Mouse (Mus musculus) right cerebral cortex, adult 2 months (tissue): ENCODE measurements around the gene Sik1.

Experiments
- DNase-seq, 2 experiments: peaks; one replicate each; pipeline ENCODE4 v3.0.0; 2021 to 2022; ENCODE audit warnings: low spot score in 2 of 2

Sik1 gene

DNA sequence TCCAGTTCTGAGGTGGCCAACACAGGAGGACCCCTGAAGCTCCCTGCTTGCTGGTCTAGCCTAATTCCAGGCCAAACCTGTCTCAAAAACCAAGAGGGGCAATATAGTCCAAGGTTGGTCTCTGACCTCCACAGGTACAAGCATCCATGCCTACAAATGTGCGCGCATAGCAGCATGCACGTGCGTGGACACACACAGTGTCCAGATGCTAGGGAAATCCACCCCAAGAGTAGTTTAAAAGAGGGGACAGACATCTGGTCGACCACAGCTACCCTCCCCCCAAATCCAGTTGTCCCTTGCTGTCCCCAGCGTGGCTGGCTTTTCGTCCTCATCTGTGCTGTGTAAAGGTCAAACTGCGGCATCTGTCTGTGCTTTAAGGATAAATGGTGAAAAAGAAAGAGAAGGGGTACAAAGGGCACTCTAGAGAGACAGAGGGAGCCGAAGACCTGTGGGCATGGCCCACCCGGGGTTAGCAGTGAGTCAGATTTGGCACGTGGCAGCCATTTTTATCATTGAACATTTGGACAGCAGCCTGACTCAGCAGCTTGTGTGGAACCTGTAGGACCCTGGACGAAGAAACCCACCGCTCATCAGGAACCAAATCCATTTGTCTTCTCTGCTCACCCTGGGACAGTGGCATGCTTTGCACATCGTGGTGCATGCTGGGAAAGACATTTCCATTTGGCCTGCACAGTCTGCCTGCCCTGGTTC is 23.6 kb downstream of the Sik1 start:
- DNase-seq: no peak

DNA sequence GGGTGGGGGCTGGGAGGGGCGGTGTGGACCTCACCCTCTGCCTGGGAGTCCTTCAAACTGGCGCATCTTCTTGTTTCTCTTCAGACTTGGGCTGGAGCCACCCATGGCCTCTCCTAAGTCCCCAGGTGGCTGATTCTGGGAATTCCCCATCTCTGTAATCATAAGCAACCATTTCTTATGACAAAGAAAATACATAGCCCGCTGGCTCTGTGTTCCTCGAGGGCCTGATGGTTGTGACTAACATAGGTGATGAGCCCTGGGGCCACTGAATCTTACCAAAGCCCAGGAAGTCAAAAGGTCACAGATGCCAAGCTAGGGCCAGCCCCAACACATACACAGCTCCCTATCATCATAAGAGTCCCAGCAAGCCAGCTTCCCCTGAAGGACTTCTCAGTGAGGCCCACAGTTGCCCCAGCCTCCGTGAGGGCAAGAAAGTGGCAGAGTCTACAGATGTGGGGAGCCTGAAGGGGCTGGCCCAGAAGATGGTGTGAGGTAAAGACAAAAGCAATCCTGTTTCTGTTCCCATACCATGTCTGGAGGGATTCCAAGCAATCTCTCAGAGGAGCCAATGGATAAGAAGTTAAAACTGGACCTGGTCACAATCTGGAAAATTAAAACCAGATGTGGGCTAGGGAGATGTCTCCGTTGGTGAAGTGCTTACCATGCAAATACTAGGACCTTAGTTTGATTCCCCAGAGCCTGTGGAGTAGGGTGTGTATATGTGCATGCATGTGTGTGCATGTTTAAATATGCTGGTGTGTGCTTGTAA is 24.3 kb downstream of the Sik1 start:
- no peak for DNase-seq

- no peak for DNase-seq
These were observed 25.0 kb downstream of the Sik1 start for GRCm38 (mm10) chr17:31830506-31831075.

- no peak for DNase-seq
These were observed 26.7 kb downstream of the Sik1 start for GRCm38 (mm10) chr17:31828916-31829315.

- DNase-seq: no peak
These were observed 27.5 kb downstream of the Sik1 start for GRCm38 (mm10) chr17:31828118-31828517.

DNA sequence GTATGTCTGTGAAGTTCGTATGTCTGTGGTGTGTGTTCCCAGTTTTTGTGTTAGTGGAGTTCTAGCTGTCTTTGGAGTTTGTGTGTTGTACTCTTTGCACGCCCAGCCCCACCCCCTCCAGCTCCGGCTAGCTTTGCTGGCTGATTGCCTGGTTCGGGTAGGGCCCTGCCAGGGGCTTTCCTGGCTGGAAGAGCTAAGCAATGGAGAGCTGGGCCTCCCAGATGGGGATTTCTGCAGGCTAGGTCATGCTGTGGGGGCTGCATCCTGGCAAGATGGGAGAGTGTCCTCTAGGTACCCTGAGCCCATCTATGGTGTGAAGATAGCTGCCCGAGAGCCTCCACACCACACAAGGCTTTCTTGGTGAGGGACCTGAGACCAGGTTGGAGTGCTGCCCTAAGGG is 28.4 kb downstream of the Sik1 start:
- DNase-seq: peak in 1 of 2 experiments; percentile 27

DNA sequence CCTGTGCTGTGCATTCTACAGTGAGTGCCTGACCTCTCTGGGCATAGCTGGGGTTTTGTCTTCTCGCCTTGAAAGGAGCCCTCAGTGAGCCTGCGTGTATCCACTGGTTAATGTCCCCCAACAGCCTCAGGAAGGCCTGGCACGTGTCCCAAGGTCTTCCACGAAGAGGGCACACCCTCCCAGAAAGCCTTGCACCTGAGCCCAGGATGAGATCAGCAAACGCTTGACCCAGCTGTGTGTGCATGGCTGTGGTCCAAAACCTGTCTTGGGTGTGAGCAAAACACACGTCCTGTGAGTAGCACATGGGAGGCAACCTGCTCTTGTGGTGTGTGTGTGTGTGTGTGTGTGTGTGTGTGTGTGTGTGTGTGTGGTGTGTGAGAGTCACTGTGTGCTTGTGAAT is 28.9 kb downstream of the Sik1 start:
- DNase-seq: no peak

DNA sequence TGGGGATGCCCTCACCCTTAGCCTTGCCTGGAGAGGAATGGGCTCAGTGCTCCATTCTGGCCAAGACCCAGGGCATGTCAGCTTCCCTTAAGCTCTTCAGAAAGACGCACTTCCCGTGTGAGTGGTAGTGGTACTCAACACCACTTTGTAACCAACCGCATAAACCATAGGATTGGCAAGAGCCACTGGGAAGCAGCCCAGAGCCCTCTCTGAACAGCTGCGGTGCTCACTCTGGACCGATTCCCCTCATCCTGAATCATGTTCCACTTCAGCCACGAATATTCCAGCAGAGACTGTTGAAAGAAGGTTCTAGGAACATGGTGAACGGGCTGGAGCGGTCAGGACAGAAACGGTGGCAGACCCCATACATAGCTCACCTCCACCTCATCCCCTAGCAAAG is 29.9 kb downstream of the Sik1 start:
- DNase-seq: no peak

DNA sequence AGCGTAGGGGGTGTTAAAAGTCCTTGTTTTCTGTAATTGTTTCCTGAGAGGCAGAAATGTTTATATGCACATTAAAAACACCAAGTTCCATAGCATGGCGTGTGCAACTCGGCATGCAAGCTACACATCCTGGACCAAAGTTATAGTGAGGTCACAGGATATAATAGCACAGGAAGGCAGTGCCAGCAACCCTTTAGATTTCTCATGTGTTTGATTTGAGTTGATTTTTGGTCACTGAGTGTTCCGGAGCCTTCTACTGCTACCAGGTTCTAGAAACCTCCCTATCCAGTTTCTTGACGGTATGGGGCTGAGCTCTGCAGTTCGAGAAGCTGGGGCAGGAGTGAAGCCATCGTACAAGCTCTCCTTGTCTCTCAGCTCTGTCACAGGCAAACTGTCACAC is 30.8 kb downstream of the Sik1 start:
- DNase-seq: no peak

GRCm38 (mm10) chr17:31821136-31821933 is 34.3 kb downstream of the Sik1 start:
- no peak for DNase-seq

DNA sequence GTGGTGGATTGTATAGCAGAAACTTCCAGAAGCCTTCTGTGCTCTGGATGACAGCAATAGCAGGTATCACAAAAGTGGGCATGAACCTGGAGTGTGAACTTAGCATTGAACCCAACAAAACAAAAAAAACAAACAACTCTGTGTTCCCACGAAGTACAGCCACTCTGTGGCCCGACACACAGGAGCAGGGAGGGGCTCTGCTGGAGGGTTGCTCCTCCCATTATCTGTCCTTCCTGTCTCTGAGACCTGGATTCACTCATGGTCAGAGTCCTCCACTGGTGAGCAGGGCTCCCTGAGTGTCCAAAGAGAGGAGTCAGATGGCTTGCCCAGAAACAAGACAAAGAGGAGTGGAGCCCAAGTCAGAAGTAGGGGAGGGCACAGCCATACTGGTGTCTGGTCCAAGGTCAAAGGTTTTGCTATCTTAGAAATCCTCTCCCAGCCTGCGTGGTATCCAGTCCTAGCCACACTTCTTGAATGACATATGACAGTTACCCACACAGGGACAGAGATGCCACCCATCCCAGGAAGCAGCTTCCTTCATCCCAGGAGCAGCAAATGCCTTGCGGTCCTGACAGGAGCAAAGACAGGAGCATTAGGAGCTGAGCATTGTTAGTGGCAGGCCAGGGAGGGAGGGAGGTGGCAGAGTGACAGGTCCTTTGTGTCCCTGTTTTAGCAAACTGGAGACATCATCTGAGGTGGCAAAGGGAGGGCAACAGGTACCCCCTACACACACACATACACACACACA is 35.3 kb downstream of the Sik1 start:
- no peak for DNase-seq

DNA sequence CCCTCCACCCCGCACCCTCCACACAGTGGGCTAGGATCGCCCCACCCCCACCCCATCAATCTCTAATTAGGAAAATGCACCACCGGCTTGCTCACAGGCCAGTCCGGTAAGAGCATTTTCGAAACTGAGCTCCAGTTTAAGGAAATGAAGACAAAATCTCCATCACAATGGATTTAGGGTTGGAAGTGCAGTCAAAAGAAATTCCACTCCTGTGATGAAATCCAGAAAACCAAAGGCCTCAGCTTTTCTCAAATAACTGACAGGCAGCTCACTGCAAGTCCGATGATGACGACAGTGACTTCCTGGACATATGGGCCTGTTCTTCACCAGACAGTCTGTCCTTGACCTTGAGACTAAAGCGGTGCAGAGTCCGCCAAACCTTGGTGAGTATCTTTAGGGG is 36.2 kb downstream of the Sik1 start:
- DNase-seq: no peak

GRCm38 (mm10) chr17:31817815-31818214 is 37.8 kb downstream of the Sik1 start:
- DNase-seq: no peak

- DNase-seq: peak; percentile 31 to 33
These were observed 38.4 kb downstream of the Sik1 start for GRCm38 (mm10) chr17:31817203-31817602.

- DNase-seq: peak in 1 of 2 experiments; percentile 44
These were observed 40.8 kb downstream of the Sik1 start for GRCm38 (mm10) chr17:31814848-31815247.

DNA sequence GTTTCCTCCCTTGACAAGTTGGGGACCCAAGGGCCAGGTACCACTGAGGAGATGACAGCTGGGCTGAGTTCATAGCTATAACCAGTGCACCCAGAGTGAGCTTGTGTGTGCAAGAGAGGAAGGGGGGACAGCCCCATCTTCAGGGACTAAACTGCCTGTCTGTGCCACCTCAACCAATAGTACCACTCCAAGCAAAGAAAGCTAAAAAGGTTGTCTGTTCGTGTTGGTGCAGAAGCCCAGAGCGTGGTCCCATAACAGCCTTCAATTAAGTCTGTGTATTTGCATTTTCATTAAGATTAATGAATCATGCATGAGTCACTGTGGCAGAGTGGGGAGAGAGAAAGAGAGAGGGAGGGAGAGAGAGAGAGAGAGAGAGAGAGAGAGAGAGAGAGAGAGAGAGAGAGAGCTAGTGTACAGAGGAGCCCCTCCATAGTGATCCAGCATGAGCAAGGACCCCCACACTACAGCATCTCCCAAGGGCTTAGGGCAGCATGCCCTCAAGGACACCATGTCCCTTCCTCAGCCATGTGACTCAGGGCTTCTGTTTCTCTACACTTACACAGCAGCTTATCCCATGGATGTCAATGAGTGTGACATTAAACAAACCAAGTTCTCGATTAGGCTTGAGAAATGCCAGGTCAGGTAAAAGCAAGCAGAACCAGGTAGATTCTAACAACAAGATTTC is 41.5 kb downstream of the Sik1 start:
- no peak for DNase-seq

DNA sequence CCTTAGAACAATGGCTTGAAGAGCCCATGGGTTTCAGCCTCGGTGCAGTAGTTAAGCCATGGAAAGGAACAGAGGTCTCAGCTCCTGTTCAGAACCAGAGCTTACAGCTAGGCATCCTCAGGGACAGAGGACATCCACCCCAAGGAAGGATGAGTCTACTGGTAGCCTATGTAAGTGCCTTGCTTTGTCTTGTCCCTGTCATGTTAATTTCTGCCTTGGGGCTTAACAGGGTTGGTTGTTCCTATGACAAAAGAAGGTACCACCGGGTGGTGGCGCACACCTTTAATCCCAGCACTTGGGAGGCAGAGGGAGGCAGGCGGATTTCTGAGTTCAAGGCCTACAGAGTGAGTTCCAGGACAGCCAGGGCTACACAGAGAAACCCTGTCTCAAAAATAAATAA is 44.3 kb downstream of the Sik1 start:
- DNase-seq: no peak

DNA sequence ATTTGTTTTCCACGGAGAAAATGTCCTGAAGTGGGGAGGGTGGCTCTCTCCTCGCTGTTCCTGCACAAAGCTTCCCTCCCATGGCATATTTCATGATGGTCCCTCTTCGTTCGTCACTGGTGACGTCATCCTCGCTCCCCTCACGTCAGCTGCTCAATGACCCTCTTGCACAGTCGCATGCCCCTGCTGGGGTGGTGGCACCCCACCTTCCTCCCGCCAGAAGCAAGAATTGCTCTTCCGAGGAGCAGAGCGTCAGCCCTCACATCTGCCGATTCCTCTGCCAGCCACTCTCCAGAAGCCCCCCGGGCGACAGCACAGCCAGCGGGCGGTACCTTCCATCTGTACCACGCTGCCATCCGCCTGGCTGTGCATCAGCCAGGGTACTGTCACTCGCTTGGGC is 45.7 kb downstream of the Sik1 start:
- no peak for DNase-seq

- DNase-seq: no peak
These were observed 46.5 kb downstream of the Sik1 start for GRCm38 (mm10) chr17:31809136-31809535.

DNA sequence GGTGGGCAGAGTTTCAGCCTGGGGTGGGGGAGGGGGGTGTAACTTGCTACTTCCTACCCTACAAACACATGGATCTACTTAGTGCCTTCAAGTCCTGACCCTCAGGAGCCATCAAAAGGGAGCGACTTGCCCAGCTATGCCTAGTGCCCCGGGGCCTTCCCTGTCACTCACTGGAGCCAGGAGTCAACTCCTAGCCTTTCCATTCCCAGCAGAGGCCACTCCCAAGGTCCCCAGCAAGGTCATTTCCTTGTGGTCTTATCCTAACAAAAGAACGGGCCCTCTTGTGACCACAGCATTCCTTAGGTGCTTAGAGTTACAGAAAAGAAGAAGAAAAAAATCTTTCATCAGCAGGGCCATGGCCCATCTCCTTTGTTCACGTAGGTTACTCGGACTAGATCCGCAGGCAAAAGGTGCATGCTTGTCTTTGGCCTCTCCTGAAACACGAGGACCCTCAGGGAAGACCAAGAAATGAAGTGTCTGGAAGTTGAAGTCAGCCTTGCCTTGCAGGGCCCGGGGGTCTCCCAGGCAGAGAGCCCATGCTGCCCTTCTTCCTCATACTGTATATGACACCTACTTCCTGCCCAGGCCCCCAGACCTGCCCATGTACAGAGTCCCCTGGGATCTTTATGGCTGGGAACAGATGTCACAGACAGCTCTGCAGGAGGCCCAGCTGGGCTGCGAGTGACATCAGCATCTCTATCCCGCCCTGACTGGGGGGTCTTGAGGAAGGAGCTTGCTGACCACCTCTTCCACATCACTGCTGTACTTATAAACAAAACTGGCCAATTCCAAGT is 47.3 kb downstream of the Sik1 start:
- DNase-seq: no peak
